In genomic region chr19:46482896-46483516, GRCm38 (mm10) we compare ENCODE assay signal across 7 mouse cellular contexts. TPM values are rescaled to one million over a fixed set of nuclear protein-coding genes. Genes with fewer than 3 reads are reported as not detected.
DNase-seq lines count a peak whose midpoint lies in the region; ATAC-seq lines count a peak whose summit lies in the region.

No protein-coding gene starts in this region.

- DNase-seq in kidney, adult 8-10 months: no peak
- DNase-seq in ZHBTc4 (ENCODE audit: low read depth, low spot score): peak; percentile 57
- no peak for DNase-seq in spleen, postnatal 36 days (ENCODE audit: low spot score in 2 of 2)

- H3K4me1 ChIP-seq in kidney, embryonic 14.5 days (ENCODE audit: control insufficient read depth, insufficient read depth, low read length): peaks cover 67% of the 10 kb centered on the region
- peaks cover 80 to 99% of the 10 kb centered on the region in 2 experiments for H3K4me1 ChIP-seq in heart, embryonic 14.5 days (ENCODE audit: control insufficient read depth in 2 of 2, insufficient read depth in 2 of 2, low read length in 2 of 2)
- peaks cover 100% of the 10 kb centered on the region for H3K4me1 ChIP-seq in megakaryocyte, embryonic 14.5 days

- H3K27ac ChIP-seq in kidney, embryonic 14.5 days (ENCODE audit: low read depth, low read length): peak overlapping the region; percentile 61
- H3K27ac ChIP-seq in heart, embryonic 14.5 days (replicated peaks in 1 of 2; ENCODE audit: control insufficient read depth in 1 of 2, insufficient read depth in 1 of 2, low read depth in 2 of 2, low read length in 2 of 2): peak overlapping the region in 1 of 2 experiments; percentile 93; a peak in 2 of 4 replicates

- H3K27me3 ChIP-seq in kidney, embryonic 14.5 days (ENCODE audit: control insufficient read depth, insufficient read depth, low read length): no peaks in the 10 kb centered on the region
- no peaks in the 10 kb centered on the region for H3K27me3 ChIP-seq in heart, embryonic 14.5 days (ENCODE audit: control insufficient read depth, insufficient read depth, low read length)
- H3K27me3 ChIP-seq in megakaryocyte, embryonic 14.5 days (replicated peaks): no peaks in the 10 kb centered on the region

- H3K4me3 ChIP-seq in kidney, embryonic 14.5 days (ENCODE audit: low read length): no peak overlapping the region
- no peak overlapping the region for H3K4me3 ChIP-seq in heart, embryonic 14.5 days (ENCODE audit: control insufficient read depth in 1 of 2, insufficient read depth in 1 of 2, low read depth in 1 of 2, low read length in 2 of 2)
- H3K4me3 ChIP-seq in megakaryocyte, embryonic 14.5 days (replicated peaks): peak overlapping the region; percentile 62

- 14% methylated on average over 16 of the region's 17 CpGs for WGBS in kidney, embryonic 14.5 days
- 45% methylated on average over 17 of the region's 17 CpGs for WGBS in heart, embryonic 14.5 days

- no peak overlapping the region for H3K9ac ChIP-seq in kidney, embryonic 14.5 days (ENCODE audit: low read depth, low read length)
- peak overlapping the region; percentile 47; the same call in 1 of the 2 replicates for H3K9ac ChIP-seq in heart, embryonic 14.5 days (ENCODE audit: low read length)

- no peak for ATAC-seq in kidney, embryonic 14.5 days (ENCODE audit: low FRiP score, low TSS enrichment)
- ATAC-seq in heart, embryonic 14.5 days (ENCODE audit: insufficient number of reproducible peaks, insufficient read depth, low FRiP score, low read depth): no peak
- no peak for ATAC-seq in cerebellum, adult (ENCODE audit: insufficient number of reproducible peaks, low FRiP score, low TSS enrichment)

- no peak overlapping the region; the same call in 1 of the 2 replicates for H3K4me2 ChIP-seq in kidney, embryonic 14.5 days (replicated peaks; ENCODE audit: low read depth, low read length)
- H3K4me2 ChIP-seq in heart, embryonic 14.5 days (ENCODE audit: low read length): no peak overlapping the region

- peaks cover 21% of the 10 kb centered on the region for H3K36me3 ChIP-seq in kidney, embryonic 14.5 days (ENCODE audit: control insufficient read depth, insufficient read depth, low read length)
- peaks cover 19% of the 10 kb centered on the region for H3K36me3 ChIP-seq in heart, embryonic 14.5 days (ENCODE audit: control insufficient read depth, insufficient read depth, low read length)
- peaks cover 88% of the 10 kb centered on the region for H3K36me3 ChIP-seq in megakaryocyte, embryonic 14.5 days (replicated peaks; ENCODE audit: low read length)

- no peaks in the 10 kb centered on the region; the same call in 1 of the 2 replicates for H3K9me3 ChIP-seq in kidney, embryonic 14.5 days (ENCODE audit: control insufficient read depth, low read length)
- H3K9me3 ChIP-seq in heart, embryonic 14.5 days (ENCODE audit: control insufficient read depth, low read length): no peaks in the 10 kb centered on the region
- no peaks in the 10 kb centered on the region for H3K9me3 ChIP-seq in megakaryocyte, embryonic 14.5 days

RNA-seq across cellular contexts. Expression of gene Trim8, which starts 18.5 kb away (rescaled TPM):
- 28.3 and 35.6 TPM in 2 replicates for polyA plus RNA-seq in kidney, embryonic 14.5 days (2014; fragmentation: Nextera tagmentation; extraction: Ambion mirVana)
- polyA plus RNA-seq in heart, embryonic 14.5 days (2014; fragmentation: Nextera tagmentation; extraction: Ambion mirVana): 23.4 TPM in 2 replicates
- polyA plus RNA-seq in megakaryocyte, embryonic 14.5 days (2012; ENCODE audit: insufficient read depth, low replicate concordance): 207 and 435 TPM in 2 replicates
